Mouse (Mus musculus) Patski (cell line): ENCODE data around the gene Tyms. TPM values are rescaled to one million over a fixed set of nuclear protein-coding genes. Genes with fewer than 3 reads are reported as not detected.
"Not testable (repeated sequence)": the region's sequence is repeated elsewhere in the genome, so short reads cannot be mapped to it uniquely, and the experiment has no call there.

Experiments
- ATAC-seq: fragments of 100-300 bp; one replicate; pipeline ENCODE4 v1.8.0; 2021
- CTCF ChIA-PET: fragments of 350-600 bp; sonication (Branson Sonifier 250); formaldehyde crosslinking; loops from one replicate; lab custom pipeline; 2022; ENCODE audit warnings: inconsistent platforms; lab: Charles Lee
- POLR2A ChIA-PET: fragments of 350-600 bp; sonication (Branson Sonifier 250); formaldehyde crosslinking; loops from one replicate; lab custom pipeline; 2022; ENCODE audit warnings: antibody characterized with exemption, inconsistent platforms; lab: Charles Lee
- DNase-seq: peaks from one replicate; pipeline ENCODE4 v3.0.0-alpha.2; 2011; ENCODE audit warnings: low read depth, low spot score
- H3K27me3 ChIP-seq: fragments of 371-371 bp; one replicate; pipeline ENCODE4 v1.5.1; 2021
- CTCF ChIP-seq: fragments of 100-300 bp; IDR thresholded peaks from one replicate; pipeline ENCODE4 v1.5.1; 2021
- in situ Hi-C: fragments of 300-500 bp; cut with MboI; formaldehyde crosslinking; loops from 3 replicates; pipeline ENCODE4 v1.11.1; 2018; ENCODE audit warnings: low pct_unique_long_range_greater_than_20kb, mixed read lengths
- polyA plus RNA-seq: library from polyadenylated mRNA; unstranded; gene quantifications from one replicate; pipeline ENCODE4 v1.2.3, GENCODE M21; 2021

Gene Tyms
- polyA plus RNA-seq, 1 experiment from 2014 or later: 94.3 TPM

DNA sequence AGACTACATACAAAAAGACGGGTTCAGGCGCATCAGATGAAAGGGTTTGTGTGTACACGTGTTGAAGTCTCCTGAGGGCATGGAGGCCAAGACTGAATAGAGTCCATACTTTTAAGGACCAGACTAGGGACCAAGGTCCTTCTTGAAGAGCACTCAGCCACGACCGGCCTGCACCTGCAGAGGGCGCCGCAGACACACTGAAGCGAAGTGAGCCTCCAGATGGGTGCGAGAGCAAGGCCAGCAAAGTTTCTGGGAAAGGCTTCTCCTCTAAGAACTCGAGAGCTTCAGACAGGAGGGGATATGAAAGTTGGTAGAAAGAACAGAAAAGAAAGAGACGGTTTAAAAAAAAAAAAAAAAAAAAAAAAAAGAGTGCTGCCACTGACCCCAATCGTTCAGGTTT is 30.9 kb upstream of the Tyms start:
- DNase-seq: no peak
- peaks cover 13% of the 10 kb centered on the region for H3K27me3 ChIP-seq
- ChIA-PET POLR2A (interaction anchor here (0.7 kb wide), 1 partner anchor 432 kb away, joined by 4 read pairs; no protein-coding TSS in a partner anchor), CTCF (interaction anchor here (1.0 kb wide), 2 partner anchors 57 to 280 kb away, joined by 3 read pairs; no protein-coding TSS in a partner anchor)
- no peak for ATAC-seq
- in situ Hi-C loops: no loop called here
- TF ChIP-seq CTCF: no peak

DNA sequence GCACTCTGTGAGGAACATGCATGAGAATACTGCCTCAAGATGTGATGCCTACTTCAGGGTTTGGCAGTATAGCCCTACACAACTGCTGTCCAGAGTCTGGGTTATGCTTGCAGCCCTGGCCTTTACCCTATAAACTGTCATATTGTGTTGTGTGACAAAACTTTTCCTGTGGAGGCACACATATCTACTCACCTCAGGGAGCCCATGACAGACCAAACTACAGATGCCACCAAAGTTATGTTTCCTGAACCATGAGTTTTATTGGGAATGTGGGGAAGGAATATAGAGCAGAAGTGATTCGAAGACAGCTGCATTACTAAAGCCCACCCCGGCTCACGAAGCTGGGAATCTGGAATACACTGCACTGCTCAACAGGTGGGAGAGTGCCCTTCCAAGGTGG is 29.9 kb upstream of the Tyms start:
- ChIA-PET CTCF (interaction anchor here (1.0 kb wide), 1 partner anchor 279 kb away, joined by 3 read pairs; no protein-coding TSS in a partner anchor), POLR2A (no interaction called here)
- ATAC-seq (no peak), DNase-seq (no peak)
- in situ Hi-C loops: no loop called here
- H3K27me3 ChIP-seq: peaks cover 13% of the 10 kb centered on the region
- no peak for TF ChIP-seq CTCF

DNA sequence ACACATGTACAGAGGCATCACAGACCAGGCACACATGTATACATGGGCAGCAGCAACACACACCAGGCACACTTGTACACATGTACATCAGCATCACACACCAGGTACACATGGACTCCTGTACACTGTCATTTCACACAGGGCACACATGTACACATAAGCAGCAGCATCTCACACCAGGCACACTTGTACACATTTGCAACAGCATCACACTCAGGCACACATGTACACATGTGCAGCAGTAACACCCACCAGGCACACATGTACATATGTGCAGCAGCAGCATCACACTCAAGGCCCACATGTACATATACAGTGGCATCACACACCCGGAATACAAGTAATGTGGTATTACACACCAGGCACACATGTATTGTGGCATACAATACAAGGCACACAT is 24.8 kb upstream of the Tyms start:
- TF ChIP-seq CTCF: no peak
- POLR2A ChIA-PET: no interaction called here
- no peak for DNase-seq
- CTCF ChIA-PET: no interaction called here
- in situ Hi-C loops: loop anchor here (25.0 kb wide), 1 partner anchor 711 kb away; the partner anchor contains the start of gene Lmbr1
- ATAC-seq: no peak
- H3K27me3 ChIP-seq: no peaks in the 10 kb centered on the region

DNA sequence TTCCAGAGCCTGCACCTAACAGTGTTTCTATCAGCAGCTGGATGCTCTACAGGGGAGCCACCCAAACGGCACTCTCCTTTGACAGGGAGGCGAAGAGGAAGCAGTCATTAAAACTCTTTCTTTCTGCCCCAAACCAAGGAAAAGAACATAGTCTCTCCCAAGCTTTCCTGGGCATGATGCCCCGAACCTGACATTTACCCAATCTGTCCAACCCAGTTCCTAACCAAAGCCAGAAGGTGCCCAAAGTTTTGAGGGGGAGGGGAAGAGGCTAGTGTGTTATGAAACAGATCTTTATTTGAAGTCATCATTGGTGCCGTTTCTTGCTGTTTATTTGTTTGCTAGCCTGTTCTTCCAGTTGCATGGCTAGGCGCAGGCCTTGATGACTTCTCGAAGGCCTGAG is 22.3 kb upstream of the Tyms start:
- H3K27me3 ChIP-seq: no peaks in the 10 kb centered on the region
- ChIA-PET CTCF (interaction anchor here (2.6 kb wide), 1 partner anchor 271 kb away, joined by 7 read pairs; no protein-coding TSS in a partner anchor), POLR2A (no interaction called here)
- DNase-seq: no peak
- TF ChIP-seq CTCF: no peak
- in situ Hi-C loops: loop anchor here (25.0 kb wide), 1 partner anchor 708 kb away; the partner anchor contains the start of gene Lmbr1
- ATAC-seq: no peak

DNA sequence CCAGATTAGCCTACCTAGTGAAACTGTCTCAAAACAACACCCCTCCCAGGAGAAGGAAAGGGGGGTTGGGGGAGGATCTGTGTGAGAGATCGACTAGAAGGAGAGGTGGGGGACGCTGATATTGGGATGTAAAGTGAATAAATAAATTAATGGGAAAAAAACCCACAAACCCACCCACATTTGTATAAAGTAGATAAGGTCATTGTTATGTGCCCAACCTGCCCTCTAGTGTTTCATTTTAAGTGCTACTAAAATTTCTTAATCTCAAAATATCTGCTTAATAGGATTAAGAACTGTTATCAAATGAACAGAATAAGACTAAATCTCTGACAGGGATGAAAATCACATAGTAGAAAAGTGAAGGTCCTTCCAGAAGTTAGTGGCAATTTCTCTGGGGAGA is 21.0 kb upstream of the Tyms start:
- in situ Hi-C loops: loop anchor here (25.0 kb wide), 1 partner anchor 707 kb away; the partner anchor contains the start of gene Lmbr1
- TF ChIP-seq CTCF: no peak
- CTCF ChIA-PET: interaction anchor here (2.6 kb wide), 1 partner anchor 270 kb away, joined by 7 read pairs; no protein-coding TSS in a partner anchor
- ATAC-seq: no peak
- no peaks in the 10 kb centered on the region for H3K27me3 ChIP-seq
- POLR2A ChIA-PET: no interaction called here
- no peak for DNase-seq

DNA sequence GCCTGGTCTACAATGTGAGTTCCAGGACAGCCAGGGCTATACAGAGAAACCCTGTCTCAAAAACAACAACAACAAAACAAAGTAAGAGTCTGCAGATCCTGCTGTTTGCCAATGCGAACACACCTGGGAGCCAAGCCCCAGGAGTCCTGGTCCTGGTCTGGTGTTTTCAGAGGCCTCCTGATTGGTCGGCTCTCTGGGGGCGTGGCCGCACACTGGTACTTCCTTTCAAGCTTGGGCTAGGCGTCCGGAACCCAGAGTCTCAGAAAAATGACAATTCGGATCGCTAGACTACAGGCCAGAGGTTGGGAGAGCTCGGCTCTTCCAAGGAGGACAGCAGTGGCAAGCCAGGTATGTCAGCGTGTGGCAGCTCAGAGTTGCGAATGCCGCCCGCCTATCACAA is 19.3 kb upstream of the Tyms start:
- in situ Hi-C loops: loop anchor here (25.0 kb wide), 1 partner anchor 705 kb away; the partner anchor contains the start of gene Lmbr1
- ATAC-seq (no peak), DNase-seq (no peak)
- no peaks in the 10 kb centered on the region for H3K27me3 ChIP-seq
- ChIA-PET CTCF (no interaction called here), POLR2A (no interaction called here)
- no peak for TF ChIP-seq CTCF

DNA sequence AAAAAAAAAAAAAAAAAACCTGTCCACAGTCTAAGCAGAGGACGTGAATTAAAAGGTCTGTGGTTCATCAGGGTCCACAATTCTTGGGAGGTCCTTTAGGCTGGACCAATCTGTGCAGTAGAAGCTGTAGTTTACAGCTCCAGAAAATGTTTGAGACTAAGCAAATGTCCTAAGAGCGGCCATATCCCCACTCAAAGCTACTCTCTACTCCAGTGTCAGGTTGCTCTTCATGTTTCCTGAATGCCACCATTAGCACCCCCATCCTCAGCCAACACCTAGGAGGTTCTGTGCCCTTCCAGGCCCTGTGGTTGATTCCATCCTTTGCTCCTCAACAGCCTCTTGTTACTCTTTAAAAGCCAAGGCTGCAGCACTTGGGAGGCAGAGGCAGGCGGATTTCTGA is 1.0 kb downstream of the Tyms start:
- TF ChIP-seq CTCF: no peak
- ChIA-PET POLR2A (interaction anchor here (0.6 kb wide), 1 partner anchor 109 kb away, joined by 4 read pairs; no protein-coding TSS in a partner anchor), CTCF (interaction anchor here (0.8 to 1.4 kb wide), 3 partner anchors 26 to 61 kb away, joined by 3 to 4 read pairs (median 3); no protein-coding TSS in a partner anchor)
- ATAC-seq (no peak), DNase-seq (no peak)
- in situ Hi-C loops: no loop called here
- no peaks in the 10 kb centered on the region for H3K27me3 ChIP-seq

DNA sequence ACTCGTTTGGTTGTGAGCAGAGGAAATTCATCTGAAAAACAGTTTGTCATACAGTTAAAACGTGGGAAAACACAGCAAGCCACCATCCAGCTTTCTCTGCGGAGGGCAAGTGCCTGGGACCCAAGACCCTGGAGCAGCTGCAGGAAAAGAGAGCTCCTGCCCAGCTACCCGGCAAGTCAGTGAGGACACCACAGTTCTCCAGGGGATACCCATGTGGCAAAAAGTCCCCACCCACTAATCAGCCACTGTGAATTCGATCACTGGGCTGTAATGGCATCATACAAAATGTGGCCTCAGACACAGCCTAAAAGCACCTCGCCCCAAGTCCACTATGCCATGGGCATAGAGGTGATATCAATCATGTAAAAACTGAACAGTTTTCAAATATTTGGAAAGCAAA is 1.7 kb downstream of the Tyms start:
- DNase-seq: no peak
- in situ Hi-C loops: no loop called here
- no peaks in the 10 kb centered on the region for H3K27me3 ChIP-seq
- ChIA-PET CTCF (interaction anchor here (0.8 to 1.4 kb wide), 3 partner anchors 25 to 60 kb away, joined by 3 to 4 read pairs (median 3); no protein-coding TSS in a partner anchor), POLR2A (interaction anchor here (0.6 kb wide), 1 partner anchor 109 kb away, joined by 4 read pairs; no protein-coding TSS in a partner anchor)
- no peak for ATAC-seq
- TF ChIP-seq CTCF: no peak

DNA sequence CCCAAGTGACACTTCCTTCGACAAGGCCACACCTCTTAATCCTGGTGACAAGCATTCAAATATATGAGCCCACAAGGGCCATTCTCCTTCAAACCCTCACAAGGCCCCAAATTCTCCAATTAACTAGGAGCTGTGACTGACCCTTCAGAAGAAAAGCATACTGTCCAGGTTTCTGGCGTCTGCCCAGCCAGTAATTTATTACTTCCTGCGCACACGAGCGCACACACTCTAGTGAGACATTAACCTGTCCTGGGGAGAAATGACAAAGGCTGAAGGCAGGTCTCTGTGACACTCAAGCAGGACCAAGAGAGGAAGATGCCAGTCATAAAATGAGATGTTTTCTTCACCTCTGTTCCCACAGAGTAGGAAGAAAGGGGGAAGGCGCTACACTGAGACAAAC is 5.7 kb downstream of the Tyms start:
- in situ Hi-C loops: no loop called here
- no peak for ATAC-seq
- DNase-seq: no peak

DNA sequence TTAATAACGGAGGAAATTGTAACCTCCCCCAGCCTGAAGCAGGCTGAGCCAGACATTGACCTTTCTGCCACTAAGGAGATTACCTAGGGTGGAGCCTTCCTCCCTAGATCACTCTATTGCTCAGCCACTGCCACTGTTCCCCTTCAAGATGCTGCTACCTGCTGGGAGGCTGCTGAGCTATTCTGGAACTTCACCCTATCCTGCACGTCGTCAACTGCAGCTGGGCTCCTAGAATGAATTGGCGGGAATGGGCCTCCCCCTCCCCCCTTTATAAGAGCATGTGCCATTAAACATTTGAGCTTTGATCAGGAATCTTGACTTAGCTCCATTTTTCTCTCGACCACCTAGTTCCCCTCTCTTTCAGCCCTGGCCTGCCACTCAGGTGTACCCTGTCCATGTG is 13.8 kb downstream of the Tyms start:
- ATAC-seq, in situ Hi-C loops, H3K27me3 ChIP-seq, CTCF ChIA-PET, DNase-seq, POLR2A ChIA-PET: not testable (repeated sequence)

More for the DNA sequence above, 5.7 kb downstream of the Tyms start:
- TF ChIP-seq CTCF: no peak
- no peaks in the 10 kb centered on the region for H3K27me3 ChIP-seq
- ChIA-PET POLR2A (no interaction called here), CTCF (no interaction called here)

DNA sequence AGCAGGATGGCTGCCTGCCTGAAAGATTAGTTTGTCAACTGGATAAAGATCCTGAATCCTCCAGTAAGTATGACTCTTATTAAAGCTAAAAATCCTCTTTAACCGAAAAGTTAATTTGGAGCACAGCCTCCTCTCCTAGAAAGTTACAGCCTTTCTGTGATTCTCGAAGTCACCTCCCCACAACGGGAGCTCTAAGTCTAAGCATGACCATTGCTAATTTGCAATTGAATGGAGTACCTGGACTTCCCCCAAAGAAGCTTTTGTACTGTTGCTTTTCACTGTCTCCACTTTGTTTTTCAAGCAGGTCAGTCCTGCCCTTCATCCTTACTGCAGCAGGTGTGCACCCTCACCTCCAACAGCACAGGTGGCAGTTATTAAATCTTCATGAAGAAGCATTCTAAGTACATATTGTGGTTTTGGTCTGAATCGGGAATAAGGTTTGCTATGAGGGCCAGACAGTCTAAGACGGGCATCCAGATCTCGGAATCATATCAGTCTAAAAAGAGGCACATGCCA is 15.1 kb downstream of the Tyms start:
- TF ChIP-seq CTCF: no peak
- ChIA-PET POLR2A (no interaction called here), CTCF (interaction anchor here (1.1 kb wide), 1 partner anchor 15 kb away, joined by 3 read pairs; no protein-coding TSS in a partner anchor)
- no peaks in the 10 kb centered on the region for H3K27me3 ChIP-seq
- in situ Hi-C loops: no loop called here
- DNase-seq (no peak), ATAC-seq (no peak)

DNA sequence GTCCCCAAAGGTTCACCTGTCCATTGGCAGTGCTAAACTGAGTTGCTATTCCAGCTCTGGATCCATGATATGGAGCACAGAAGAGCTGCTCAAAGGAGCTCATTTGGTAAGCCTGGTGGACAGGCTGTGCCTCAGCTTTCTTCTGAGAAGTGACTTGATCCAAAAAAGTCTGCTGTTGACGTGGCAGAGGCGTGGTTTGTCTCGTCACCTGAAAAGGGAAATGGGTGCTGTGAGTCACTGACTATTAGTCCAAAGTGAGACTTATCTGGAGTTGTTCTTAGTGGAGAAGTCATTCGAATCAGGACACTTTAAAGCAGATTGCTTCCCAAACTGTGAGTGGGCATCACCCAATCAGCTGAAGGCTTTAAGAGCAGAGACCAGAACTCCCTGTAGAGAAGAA is 33.6 kb downstream of the Tyms start:
- H3K27me3 ChIP-seq, ATAC-seq, POLR2A ChIA-PET, DNase-seq, CTCF ChIA-PET: not testable (repeated sequence)
- in situ Hi-C loops: loop anchor here (10.0 kb wide), 1 partner anchor 1355 kb away; no protein-coding TSS in a partner anchor

DNA sequence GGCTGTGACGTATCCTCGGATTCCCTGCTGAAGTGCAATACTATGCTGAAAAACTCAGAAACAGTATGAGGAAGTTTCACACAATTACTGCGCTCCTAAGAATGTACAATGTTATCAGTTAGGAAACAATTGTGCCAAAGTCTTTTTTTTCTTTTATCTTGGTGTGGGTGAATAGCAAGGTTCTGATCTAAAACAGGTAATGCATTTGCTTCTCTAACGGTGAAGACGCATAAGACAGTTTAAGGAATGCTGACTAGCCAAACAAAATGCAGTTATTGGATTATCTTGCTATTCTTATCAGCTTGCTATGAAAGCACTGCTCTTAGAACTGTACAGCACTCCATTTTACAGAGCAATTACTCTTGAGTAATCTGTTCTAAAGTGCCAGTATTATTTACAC is 34.1 kb downstream of the Tyms start:
- DNase-seq, POLR2A ChIA-PET, in situ Hi-C loops: not testable (repeated sequence)

DNA sequence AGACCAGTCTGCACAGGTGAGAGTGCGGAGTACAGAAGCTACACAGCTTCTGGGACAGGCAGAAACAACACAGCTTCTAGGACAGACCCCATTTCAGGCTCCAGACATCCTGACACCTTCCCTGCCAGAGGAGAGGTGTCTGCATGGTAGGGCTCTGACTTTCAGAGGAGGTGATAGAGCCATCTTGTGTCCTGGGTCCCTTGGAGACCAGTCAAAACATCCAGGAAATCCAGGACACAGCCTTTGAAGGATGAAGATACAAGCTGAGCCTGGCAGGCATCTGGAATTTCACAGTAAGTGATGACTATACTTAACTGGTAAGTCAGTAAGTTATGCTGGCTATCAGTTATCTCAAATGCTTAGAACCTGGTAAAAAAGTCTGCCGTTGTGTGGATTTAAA is 36.3 kb downstream of the Tyms start:
- CTCF ChIA-PET, DNase-seq, ATAC-seq, H3K27me3 ChIP-seq, POLR2A ChIA-PET, in situ Hi-C loops: not testable (repeated sequence)

More for the DNA sequence above, 34.1 kb downstream of the Tyms start:
- H3K27me3 ChIP-seq, ATAC-seq, CTCF ChIA-PET: not testable (repeated sequence)

DNA sequence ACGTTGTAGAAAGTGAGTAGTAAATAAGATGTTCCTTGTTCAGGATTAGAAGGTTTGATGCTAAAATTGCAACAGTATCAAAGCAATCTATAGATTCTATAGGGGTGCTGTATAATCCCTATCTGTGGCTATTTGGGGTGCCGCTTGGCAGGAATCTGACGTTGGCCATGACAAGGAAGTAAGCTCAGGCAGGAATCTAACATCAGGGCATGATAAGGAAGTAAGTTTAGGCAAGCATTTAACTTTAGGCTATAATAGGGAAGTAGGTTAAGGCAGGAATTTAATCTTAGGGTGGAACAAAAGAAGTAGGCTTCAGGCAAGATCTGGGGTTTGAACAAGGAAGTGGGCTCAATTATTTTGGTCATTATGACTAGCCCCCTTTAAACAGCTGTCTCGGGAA is 37.6 kb downstream of the Tyms start:
- DNase-seq, in situ Hi-C loops, CTCF ChIA-PET, POLR2A ChIA-PET, H3K27me3 ChIP-seq, ATAC-seq: not testable (repeated sequence)
